Mouse (Mus musculus): Measurements from ENCODE around the gene Tssc4. TPM values are rescaled to one million over a fixed set of nuclear protein-coding genes. Genes with fewer than 3 reads are reported as not detected.

The Tssc4 gene
- total RNA-seq, 2 experiments from 2014 or later: 38.0 to 41.5 TPM

DNA sequence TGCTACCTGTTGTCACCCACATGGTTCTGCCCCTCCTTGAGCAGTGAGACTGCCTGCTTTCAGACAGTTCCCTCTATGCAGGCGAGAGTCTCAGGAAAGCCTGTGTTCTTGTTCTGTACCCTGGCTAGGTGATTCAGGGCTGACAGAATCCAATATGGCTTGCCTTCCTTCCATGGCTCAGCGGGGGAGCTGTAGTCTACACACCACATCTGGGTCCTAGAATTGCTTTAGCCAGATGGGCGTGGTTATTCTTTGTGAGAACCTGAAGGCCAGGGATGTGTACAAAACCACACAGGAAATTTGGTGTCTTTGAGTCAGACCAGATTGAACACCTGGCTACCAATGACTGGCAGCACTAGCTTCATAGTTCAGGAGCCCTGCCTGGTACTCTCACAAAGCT, 50.8 kb downstream of the Tssc4 start:
- TF ChIP-seq CTCF (IDR thresholded peaks at IDR 0.05): no peak
- no peak overlapping the region for H3K4me3 ChIP-seq
- no peak for DNase-seq (ENCODE audit: extremely low spot score in 1 of 2, low spot score in 2 of 2)
- no peak overlapping the region for H3K27ac ChIP-seq
- intact Hi-C loops (cut with DNase I): no loop called here

Other genes starting within 250 kb of the Tssc4 start
- 1 to 10 TPM; 1.1 to 1.5 TPM for gene Th, start 138.1 kb upstream of the Tssc4 start, total RNA-seq (2021)
- gene Ascl2, start 100.0 kb upstream of the Tssc4 start, total RNA-seq (2021): under 1 TPM; 0.42 to 0.57 TPM
- gene Tspan32, start 64.2 kb upstream of the Tssc4 start, total RNA-seq (2021): under 1 TPM in 1 of 2 experiments, not detected in 1; 0.07 TPM
- 100 to 1,000 TPM; 380 to 388 TPM for gene Cd81, start 16.5 kb upstream of the Tssc4 start, total RNA-seq (2021)
- gene Trpm5, start 25.4 kb downstream of the Tssc4 start, total RNA-seq (2021): not detected
- 1 to 10 TPM in 1 of 2 experiments, under 1 TPM in 1; 0.61 to 1.2 TPM for gene Kcnq1, start 37.1 kb downstream of the Tssc4 start, total RNA-seq (2021)